Mouse (Mus musculus) frontal cortex, postnatal 36 days (tissue): ENCODE data around the gene Grin2c.
A peak's percentile ranks its signal among the peaks of the same experiment; 100 is the strongest.

Experiments
- DNase-seq, 2 experiments: peaks; one replicate each; pipeline ENCODE4 v3.0.0; 2022; ENCODE audit warnings: low spot score in 2 of 2

The Grin2c gene

DNA sequence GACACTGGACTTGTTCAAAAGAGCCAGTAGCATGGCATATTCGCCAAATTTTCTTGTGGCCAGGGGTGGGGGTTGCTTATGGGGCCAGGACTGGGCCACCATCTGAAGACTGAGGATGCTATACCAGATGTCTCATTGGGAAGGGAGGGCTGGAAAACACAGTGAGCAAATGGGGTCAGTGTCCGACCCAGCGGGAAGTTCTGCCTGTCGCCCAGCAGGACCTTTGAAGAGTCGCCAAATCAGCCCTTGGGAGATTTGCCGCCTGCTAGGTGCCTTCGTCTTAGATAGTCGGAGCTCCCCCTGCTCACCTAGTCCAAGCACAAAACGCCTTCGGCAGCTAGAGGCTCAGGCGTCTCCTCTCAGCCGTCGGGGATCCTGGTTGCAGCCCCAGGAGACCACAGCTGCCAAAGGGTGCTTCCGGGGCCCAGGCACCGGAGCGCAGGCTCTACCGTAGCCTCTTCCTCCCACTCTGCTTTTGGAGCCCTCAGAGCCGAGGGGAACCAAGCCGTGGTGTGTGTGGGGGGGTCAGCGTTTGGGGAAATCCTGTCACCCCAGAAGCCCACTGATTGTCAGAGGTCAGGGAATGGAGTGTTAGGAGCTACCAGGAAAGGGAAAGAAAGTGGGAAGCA, 1.2 kb downstream of the Grin2c start:
- DNase-seq, result no peak

DNA sequence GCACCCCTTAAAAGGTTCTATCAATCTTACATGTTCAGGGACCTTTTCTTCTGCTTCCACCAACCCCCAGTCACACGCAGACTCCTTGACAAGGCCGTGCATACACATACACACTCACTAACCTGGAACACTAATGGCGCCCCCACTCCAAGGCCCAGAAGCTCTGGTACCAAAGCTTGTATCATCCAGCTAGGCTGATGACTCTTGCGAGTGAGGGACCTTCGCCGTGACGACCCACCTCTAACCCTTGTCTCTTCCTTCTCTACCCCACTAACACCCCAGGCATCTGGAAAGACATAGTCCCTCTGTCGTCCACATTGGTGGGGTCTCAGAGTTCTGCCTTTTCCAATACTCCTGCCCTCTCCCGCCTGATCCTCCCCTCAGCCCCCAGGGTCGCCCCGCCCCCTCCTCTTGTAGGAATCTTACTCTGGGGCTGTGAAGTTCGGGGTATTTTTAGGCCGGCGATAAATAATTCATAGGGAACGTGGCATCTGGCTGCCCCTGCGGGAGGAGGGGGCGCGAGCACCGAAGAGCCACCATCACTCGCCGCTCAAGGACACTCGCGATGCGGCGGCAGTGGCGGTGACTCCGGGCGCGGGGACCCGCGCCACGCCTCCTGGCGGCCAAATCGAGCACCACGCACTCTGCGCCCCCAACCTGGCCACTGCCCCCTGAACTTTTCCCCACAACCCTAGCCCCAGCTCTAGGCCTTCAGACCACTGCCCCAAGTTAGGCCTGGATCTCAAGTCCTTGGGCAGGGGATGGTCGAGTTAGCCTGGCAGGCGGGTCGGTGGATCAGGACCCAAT, 2.0 kb downstream of the Grin2c start:
- no peak for DNase-seq

DNA sequence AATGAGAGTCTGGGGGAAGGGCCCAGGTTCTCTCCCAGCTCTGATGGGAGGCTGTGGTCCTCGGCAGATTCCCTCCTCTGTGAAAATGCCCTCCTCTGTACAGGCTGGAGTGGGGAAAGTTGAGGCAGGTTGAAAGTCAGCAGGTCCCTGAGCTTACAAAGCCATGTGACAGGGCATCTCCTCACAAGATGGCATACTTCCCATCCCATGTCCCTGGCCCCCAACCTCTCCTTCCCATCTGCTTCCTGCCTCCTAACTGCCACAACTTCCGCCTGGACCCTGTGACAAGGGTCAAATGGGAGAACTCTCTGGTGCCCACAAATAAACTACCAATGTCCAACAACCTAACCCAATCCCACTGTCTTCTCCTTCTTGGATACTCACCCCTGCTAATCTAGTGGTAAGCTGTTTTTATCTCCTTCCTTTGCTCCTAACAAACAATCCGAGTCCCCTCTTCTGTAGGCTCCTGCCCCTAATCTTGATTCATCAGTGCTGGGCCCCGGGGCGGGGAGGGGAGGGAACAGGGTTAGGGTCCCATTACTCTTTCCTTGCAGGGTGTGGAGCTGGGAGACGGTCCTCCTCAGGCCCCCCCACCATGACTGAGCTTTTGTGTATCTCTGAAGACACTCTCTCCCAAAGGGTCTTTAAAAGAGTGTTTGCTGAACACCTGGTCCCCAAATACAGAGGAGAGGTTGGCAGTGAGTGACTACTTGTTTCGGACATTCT, 2.7 kb downstream of the Grin2c start:
- DNase-seq, result no peak

DNA sequence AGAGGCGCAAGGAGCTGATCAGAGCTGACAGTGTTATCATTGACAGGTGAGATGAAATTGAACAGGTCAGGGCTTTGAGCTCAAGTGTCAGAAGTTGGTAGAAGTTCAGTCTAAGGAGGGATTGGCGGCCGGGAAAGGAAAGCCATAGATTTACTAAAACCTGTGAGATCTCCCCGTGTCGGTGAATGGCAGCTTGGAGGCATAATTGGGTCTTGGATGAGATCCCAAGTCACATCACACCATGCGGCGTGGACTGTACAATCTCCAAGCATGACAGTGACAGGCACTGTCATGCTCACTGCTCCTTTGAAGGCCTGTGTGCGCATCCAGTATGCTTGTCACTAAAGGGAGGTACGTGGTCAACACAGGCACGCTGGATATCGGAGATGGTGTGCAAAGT, 4.1 kb downstream of the Grin2c start:
- no peak for DNase-seq

DNA sequence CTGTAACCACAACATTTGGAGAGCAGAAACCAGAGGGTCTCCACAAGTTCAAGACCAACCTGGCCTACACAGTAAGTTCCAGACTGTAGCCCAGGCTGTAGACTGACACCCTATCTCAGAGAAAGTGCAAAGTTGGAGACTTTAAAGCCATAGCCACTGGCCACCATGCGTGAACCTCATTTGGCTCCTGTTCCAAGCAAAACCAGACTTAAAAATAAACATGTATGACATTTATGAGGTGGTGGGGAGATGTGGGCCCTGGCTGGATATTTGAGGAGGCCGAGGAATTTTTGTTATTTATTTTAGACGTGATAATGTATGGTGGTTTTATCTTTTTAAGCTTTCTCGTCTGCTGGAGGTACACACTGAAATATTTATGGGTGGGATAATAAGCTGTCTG, 7.9 kb downstream of the Grin2c start:
- no peak for DNase-seq

DNA sequence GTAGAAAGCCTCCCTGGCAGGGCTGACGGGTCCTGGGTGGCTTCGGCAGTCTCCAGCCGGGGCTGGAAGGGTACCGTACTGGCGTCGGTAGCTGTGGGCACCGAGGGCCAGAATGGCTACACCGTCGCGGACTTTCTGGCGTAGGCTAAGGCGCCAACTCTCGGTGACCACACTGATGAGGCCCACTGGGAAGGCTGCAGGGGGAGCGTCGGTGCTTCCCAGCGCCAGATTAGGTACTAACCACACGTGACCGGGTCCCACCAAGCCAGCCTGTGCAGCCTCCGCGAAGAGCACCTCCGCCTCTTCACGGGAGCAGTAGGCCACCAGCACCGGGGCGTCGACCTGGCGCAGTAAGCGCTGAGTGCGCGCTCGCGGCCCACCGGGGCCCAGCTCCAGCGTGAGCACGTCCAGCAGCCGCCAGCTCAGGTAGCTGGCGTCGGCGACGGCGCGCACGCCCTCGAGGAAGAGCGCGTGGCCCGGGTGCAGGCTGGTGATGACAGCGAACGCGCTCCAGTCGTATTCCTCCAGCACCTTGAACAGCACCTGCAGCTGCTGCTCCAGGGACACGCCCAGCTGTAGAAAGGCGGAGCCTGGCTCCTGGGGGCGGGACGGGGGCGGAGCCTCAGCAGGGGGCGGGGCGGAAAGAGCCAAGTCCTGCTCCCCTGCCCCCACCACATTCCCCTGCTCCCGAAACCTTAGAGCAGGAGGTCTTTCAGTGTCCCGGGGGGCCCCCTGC, 9.1 kb downstream of the Grin2c start:
- DNase-seq, result no peak

DNA sequence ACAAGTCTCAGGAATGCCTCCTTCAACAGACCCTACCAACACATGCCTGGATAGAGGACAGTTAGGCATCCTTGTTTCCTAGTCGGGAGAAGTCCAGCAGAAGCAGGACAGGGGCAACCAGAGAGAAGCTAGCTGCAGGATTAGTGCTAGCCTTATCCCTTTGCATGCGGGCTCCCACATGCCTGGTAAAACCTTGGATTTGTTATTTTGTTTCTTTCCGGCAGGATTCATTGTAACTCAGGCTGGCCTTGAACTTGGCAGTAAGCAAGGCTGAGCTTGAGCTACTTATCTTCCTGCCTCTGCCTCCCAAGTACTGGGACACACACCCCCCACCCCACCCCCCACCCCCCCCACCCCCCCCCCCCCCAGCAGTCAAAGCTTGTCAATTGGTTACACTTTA, 15.8 kb downstream of the Grin2c start:
- no peak for DNase-seq

DNA sequence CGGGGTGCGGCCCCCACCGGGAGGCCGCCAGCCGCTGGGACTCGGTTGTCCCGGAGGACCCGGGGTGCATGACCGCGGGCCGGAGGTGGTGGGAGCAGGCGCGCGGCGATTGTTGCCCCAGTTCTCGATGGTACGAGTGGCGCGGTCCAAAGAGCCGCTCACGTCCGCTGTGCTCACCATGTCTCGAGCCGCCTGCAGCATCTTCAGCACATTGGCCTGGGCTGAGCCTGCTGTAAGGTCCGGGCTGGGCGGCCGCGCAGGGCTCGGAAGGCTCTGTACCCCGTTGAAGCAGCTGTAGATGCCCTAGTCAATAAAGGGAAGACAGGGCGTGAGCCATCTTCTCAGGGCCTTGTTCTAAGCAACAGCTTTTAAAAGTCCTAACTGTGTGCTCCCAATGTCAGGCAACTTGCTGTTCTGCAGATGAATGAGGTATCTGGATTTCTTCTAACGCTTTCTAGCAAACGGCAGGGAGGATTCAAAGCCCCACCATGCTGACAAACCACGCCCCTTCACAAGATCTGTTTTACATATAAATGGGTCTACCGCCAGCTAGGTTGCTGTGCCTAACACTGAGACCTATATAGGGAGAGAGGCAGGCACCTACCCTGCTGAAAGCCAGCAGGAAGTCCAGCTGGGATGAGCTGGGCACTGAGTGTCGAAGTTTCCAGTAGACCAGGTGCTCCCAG, 16.5 kb downstream of the Grin2c start:
- DNase-seq, result no peak

DNA sequence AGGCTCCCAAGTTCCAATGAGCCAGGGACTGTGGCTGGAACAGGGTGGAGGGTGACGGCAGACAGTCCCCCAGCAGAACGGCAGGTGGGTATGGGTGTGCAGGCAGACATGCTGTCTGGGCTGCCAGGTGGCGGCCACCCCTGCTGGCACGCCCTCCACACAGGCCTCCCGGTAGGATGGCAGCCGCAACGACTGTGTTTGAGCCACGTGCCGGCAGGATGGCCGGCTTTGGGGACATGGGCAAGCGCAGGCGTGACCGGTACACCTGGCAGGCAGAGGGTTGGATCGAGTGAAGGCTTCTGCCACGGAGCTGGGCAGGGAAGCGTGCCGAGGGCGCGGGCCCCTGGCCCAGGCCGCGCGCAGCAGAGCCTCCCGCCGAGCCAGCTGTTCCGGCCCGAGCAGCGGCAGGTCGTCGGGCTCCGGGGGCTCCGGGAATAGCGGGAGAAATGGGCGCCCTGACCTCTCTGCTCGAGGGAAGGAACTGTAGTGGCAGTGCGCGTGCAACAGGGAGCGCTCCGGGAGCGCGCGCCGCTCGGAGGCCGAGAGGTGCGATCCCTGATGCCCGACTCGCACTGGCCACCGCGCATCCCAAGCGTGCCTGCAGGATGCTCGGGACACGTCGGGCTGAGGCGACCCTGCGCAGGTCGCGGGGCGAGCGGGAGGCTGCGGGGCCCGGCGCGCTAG, 17.2 kb downstream of the Grin2c start:
- DNase-seq, result no peak

DNA sequence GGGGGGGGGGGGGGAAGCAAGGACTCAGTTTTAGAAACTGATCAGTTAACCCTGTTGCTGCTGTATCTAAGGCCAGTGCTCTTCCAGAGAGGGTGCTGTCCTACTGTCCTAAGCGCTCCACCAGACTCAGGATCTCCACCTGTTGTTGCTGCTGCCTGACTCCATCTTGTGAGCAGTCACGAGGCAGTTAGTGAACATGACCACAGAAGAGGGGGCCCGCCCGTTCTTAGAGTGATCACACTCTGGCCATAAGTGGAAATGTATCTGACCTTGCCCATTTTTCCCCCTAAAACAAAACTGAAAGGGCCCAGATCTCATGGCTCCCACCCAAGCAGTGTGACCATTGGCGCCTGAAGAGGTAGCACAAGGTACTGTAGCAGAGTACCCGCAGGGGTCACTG, 19.1 kb downstream of the Grin2c start:
- no peak for DNase-seq

DNA sequence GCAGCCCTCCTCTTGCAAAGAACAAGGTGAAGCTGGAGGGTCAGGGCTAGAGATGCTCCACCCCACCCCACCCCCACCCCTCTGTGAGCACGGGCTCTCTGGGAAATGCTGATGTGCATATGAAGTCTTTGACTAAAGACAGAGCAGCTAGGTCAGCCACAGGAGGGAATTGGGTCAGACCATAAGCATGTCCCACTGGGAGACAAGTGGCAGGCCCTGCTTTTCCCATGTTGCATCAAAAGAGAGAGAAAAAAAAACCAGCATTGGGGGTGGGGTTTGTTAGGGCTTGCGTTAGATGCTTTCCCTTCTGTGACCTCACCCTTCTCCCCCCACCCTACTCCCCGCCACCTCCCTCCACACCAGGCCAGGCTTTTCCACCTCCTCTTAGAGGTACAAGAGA, 19.8 kb downstream of the Grin2c start:
- DNase-seq, result no peak

DNA sequence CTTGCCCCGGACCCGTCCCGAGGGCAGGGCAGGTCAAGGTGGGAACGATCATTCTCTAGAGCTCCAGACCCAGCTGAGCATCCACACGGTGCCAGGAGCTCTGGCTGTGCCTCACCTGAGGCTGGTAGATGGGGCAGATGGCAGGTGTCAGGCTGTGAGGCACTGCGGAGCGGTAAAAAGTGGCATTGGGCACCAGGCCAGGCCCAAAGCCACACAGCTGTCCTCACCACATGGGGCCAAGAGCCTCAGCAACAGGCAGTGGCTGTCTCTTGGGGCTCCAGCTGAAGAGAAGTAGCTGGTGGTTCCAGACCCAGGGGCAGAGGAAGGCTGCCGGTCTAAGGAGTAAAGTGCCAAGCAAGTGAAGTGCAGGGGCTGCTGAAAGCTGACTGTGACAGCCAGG, 20.7 kb downstream of the Grin2c start:
- no peak for DNase-seq

DNA sequence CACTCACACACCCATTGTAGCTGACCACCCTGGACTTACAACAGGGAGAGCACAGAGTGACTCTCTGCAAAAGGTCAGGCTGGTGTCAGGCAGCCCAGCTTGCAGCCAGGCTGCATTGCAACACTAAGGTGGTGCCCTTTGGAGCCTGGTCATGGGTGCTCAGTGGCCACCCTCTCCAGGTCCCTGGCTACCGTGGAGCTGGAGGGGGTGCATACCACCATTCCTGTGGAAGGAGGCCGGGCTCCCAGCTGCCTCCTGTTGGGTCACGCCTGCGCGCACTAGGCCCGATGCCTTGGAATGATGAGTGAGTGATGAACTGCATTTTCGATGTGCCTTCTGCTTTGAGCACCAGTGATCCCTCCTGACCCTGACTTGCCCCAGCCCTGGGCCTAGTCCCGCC, 22.2 kb downstream of the Grin2c start:
- DNase-seq, result no peak

DNA sequence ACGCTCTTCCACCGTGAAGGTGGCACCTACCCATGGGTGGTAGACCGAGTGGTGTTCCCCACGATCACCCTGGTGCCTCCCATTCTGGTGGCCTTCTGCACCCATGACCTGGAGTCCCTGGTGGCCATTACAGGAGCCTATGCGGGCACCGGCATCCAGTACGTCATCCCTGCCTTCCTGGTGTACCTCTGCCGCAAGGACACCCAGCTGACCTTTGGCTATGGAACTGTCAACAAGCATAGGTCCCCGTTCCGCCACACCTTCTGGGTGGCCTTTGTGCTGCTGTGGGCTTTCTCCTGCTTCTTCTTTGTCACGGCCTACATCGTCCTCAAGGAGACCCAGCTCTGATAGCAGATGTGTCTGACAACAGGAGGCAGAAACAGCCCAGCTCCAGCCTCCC, 23.3 kb downstream of the Grin2c start:
- no peak for DNase-seq

DNA sequence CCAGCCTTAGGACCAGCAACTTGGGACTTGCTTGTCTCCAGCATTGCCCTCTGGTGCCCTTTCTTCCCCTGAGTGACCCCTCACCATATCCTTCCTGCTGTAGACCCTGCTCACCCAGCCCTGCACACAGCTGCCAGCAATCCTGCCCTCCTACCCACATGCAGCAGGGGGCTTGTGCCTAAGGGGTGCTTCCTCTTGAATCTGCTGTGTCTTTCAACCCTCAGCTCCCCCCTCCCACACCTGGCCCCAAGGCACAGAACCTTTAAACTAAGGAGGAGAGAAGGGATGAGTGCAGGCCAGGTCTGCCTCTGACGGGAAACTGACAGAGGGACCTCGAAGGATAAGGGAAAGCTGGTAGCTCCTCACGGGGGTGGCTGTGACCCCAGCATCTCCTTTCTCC, 24.3 kb downstream of the Grin2c start:
- no peak for DNase-seq

DNA sequence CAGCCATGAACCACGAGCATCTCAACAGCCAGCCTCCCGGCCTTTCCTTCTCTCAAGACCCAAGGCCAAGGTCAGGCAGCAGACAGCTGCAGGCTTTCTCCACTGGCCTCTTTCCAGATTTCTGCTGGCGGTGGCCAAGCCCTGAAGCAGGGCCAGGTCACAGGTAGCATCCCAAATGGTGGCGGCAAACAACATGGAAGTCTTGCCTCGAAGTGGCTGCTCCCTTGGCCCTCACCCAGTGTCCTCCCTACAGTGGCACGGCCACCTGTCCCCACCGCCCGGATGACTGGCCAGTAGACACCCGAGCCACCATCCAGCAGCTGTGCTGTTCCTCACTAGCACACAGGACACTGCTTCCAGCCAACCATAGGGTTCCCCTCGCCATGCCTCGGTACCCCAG, 25.6 kb downstream of the Grin2c start:
- no peak for DNase-seq

DNA sequence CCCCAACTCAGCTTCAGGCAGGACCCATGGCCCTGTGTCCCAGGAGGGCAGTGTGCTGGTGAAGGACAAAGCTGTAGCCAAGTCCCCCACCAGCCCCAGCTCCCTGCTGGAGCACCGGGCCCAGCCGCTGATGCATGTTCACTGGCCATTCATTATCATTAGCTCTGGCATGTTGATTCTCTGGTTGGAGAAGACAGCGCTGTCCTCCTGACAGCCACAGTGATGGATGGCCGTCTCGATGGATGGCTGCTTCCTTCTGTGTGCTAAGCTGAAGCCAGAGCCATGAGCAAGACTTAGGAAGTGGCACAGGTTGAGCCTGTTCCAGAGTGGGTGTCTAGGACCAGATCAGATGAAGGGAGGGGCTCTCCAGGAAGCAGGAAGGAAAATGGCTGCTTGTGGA, 30.5 kb downstream of the Grin2c start:
- no peak for DNase-seq

DNA sequence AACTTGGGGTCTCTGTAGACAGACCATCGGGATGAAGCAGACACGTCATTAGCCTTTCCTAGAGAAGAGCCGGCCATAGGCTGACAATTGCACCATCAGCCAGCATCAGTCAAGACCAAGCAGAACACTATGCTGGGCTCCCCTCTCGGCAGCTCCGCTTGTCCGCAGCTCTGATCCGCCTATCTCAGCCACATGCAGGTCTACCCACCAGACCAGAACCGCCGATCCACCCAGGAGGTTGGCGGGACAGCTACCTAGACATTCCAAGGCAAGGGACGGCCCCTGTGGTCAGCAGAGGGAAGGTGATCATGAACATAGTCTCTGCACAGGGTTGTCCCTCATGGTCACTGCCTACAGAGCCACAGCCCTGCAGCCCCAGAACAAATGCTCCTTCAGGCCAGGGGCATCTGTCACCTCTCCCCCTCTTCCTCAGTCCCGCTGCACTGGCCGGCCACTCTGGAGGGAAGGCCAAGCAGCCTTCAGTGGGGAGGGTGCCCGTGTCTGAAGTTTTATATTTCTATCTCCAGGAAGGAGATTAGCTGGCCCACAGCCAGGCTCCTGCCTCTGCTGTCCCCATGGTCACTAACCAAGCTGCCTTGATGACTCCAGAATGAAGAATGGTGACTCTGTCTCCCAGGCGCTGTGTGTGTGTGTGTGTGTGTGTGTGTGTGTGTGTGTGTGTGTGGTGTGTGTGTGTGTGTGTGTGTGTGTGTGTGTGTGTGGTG, 32.6 kb downstream of the Grin2c start:
- DNase-seq, result no peak

DNA sequence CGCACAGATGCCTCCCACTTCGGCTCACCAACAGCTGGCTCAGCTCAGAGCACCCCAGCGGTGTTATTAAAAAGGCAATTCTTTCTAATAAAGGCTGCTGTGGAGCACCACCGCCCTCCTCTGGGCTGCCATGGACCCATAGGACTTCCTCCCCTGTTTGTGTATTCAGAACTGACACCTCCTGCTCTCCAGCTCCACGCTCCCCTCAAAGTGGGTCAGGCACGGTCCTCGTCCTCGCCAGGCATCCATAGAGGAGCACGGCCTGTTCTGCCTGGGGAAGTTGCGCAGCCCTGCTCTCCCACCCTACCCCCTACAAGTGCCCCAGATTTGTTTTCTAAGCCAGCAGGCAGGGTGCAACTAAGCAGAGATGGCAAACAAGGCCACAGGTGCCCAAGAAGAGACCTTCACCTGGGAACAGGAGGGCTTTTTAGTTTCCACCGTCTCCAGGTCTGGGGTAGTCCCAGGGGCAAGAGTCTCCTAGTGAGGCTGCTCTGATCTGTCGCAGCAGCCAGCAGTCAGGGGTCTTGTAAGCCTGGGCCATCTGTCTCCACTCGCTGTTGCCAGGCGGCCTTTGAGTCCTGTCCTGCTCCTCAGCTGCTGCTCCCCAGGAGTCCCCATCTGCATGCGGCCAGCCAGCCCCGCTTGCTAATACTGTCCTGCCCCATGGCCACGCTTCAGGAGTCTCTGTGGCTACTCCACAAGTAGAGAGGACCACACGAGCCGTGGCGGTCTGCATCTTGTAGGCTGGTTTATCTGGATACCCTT, 33.3 kb downstream of the Grin2c start:
- DNase-seq, result peak; percentile 40 to 54

DNA sequence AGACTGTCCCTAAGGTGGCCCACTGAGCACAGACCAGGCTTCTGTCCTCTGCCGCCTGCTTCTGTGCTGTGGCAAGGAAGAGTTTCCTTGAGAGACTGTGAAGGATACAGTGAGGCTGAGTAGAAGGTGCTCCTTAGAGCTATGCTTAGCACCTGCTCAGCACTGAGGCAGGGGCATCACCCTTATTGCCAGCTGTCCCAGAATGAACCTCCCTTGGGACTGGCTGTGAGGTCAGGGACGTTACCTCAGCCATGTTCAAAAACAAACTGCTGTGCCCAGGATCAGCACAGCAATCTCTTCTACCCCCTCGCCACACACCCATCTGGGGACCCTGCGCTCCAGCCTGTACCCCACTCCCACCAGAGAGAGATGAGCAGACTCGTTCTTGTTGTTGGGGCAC, 34.2 kb downstream of the Grin2c start:
- no peak for DNase-seq
